8 mouse cellular contexts compared by ENCODE assay signal in the genomic region with DNA sequence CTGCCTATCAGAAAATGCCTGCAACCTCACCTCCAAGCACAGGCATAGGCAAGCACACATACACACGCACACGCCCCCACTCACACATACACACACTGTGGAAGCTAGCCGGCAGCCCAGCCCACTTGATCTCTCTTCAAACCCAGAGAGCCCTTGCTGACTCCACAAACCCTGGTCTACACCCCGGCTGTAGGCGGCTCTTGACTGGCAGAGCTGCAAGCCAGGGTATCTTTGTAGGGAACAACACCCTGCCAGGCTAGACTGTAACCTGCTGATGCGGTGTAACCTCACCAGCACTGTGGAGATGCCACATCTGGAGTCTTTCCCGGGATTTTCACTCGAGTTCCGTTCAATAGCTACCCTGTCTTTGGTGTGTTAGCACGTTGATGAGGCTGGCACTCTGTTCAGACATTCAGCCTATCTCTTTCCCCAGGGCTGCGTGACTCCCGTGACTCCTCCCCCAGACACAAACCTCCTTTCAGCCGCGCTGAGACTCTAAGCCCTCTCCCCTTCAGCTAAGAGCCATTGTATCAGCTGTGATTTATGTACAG.
DNase-seq lines count a peak whose midpoint lies in the region; ATAC-seq and TF ChIP-seq lines count a peak whose summit lies in the region.

No protein-coding gene starts in this region.

- no peak for DNase-seq in kidney, adult 8-10 months
- peak; percentile 83 for DNase-seq in forebrain, embryonic 11.5 days (ENCODE audit: low spot score)
- DNase-seq in limb, embryonic 14.5 days (ENCODE audit: low spot score): peak; percentile 49
- DNase-seq in right cerebral cortex, adult 2 months (ENCODE audit: low spot score in 2 of 2): peak; percentile 53 to 63
- no peak for DNase-seq in urinary bladder, postnatal 10 days (ENCODE audit: low spot score)

- peak overlapping the region; percentile 29 for H3K4me3 ChIP-seq in kidney, embryonic 15.5 days (replicated peaks)
- H3K4me3 ChIP-seq in forebrain, embryonic 11.5 days (ENCODE audit: low read depth, low read length): peak overlapping the region; percentile 16; the same call in 1 of the 2 replicates
- peak overlapping the region; percentile 27 for H3K4me3 ChIP-seq in hindbrain, embryonic 15.5 days
- peak overlapping the region; percentile 24 for H3K4me3 ChIP-seq in limb, embryonic 14.5 days (replicated peaks; ENCODE audit: low read length)

- H3K27ac ChIP-seq in kidney, embryonic 15.5 days: no peak overlapping the region
- peak overlapping the region; percentile 83 for H3K27ac ChIP-seq in forebrain, embryonic 11.5 days (ENCODE audit: low read depth, low read length)
- H3K27ac ChIP-seq in hindbrain, embryonic 15.5 days (replicated peaks): peak overlapping the region; percentile 89
- no peak overlapping the region for H3K27ac ChIP-seq in limb, embryonic 14.5 days (replicated peaks; ENCODE audit: low read depth, low read length)

- H3K4me1 ChIP-seq in kidney, embryonic 15.5 days: peaks cover 31% of the 10 kb centered on the region
- H3K4me1 ChIP-seq in forebrain, embryonic 11.5 days (replicated peaks; ENCODE audit: control insufficient read depth, insufficient read depth, low read length): peaks cover 44% of the 10 kb centered on the region
- H3K4me1 ChIP-seq in hindbrain, embryonic 15.5 days (replicated peaks): peaks cover 57% of the 10 kb centered on the region
- peaks cover 17% of the 10 kb centered on the region for H3K4me1 ChIP-seq in limb, embryonic 14.5 days (ENCODE audit: control insufficient read depth, insufficient read depth, low read length)

- peaks cover 5% of the 10 kb centered on the region for H3K27me3 ChIP-seq in kidney, embryonic 15.5 days
- no peaks in the 10 kb centered on the region for H3K27me3 ChIP-seq in forebrain, embryonic 11.5 days (ENCODE audit: control insufficient read depth, insufficient read depth, low read length)
- no peaks in the 10 kb centered on the region for H3K27me3 ChIP-seq in hindbrain, embryonic 15.5 days
- no peaks in the 10 kb centered on the region for H3K27me3 ChIP-seq in limb, embryonic 14.5 days (ENCODE audit: control insufficient read depth, insufficient read depth, low read length)

- H3K9ac ChIP-seq in kidney, embryonic 15.5 days: 0 out of 2 replicates have a peak overlapping the region, but pooled peaks have one; percentile 2
- H3K9ac ChIP-seq in forebrain, embryonic 11.5 days (ENCODE audit: low read length): peak overlapping the region; percentile 56
- peak overlapping the region; percentile 42 for H3K9ac ChIP-seq in hindbrain, embryonic 15.5 days
- peak overlapping the region; percentile 51 for H3K9ac ChIP-seq in limb, embryonic 14.5 days (ENCODE audit: low read depth, low read length, severe bottlenecking)

- H3K36me3 ChIP-seq in kidney, embryonic 15.5 days: no peaks in the 10 kb centered on the region
- no peaks in the 10 kb centered on the region for H3K36me3 ChIP-seq in forebrain, embryonic 11.5 days (ENCODE audit: control insufficient read depth, insufficient read depth, low read length)
- no peaks in the 10 kb centered on the region for H3K36me3 ChIP-seq in hindbrain, embryonic 15.5 days
- H3K36me3 ChIP-seq in limb, embryonic 14.5 days (ENCODE audit: control insufficient read depth, insufficient read depth, low read length): no peaks in the 10 kb centered on the region

- TF ChIP-seq POLR2A in limb, embryonic 14.5 days (IDR thresholded peaks at IDR 0.05; ENCODE audit: borderline replicate concordance, extremely low read depth, insufficient read depth, insufficient read length): no peak

- WGBS in kidney, embryonic 15.5 days: 8% methylated on average over 14 of the region's 14 CpGs
- WGBS in forebrain, embryonic 11.5 days: 5% methylated on average over 14 of the region's 14 CpGs
- 3% methylated on average over 14 of the region's 14 CpGs for WGBS in hindbrain, embryonic 15.5 days
- WGBS in limb, embryonic 14.5 days: 8% methylated on average over 14 of the region's 14 CpGs

- peak; percentile 81 for ATAC-seq in kidney, embryonic 15.5 days (replicated peaks; ENCODE audit: low FRiP score)
- peak; percentile 86 for ATAC-seq in forebrain, embryonic 11.5 days (replicated peaks; ENCODE audit: low FRiP score)
- ATAC-seq in hindbrain, embryonic 15.5 days (ENCODE audit: low FRiP score, low read depth): peak; percentile 88
- peak; percentile 72 for ATAC-seq in limb, embryonic 14.5 days (ENCODE audit: low FRiP score, low read depth)
- no peak for ATAC-seq in inflammation-experienced regulatory T-cells, adult 6 months

- H3K9me3 ChIP-seq in kidney, embryonic 15.5 days (replicated peaks): no peaks in the 10 kb centered on the region
- H3K9me3 ChIP-seq in forebrain, embryonic 11.5 days (ENCODE audit: control insufficient read depth, low read length): no peaks in the 10 kb centered on the region
- no peaks in the 10 kb centered on the region for H3K9me3 ChIP-seq in hindbrain, embryonic 15.5 days
- H3K9me3 ChIP-seq in limb, embryonic 14.5 days (ENCODE audit: control insufficient read depth, low read length): no peaks in the 10 kb centered on the region

- peak overlapping the region; percentile 52 for H3K4me2 ChIP-seq in kidney, embryonic 15.5 days
- H3K4me2 ChIP-seq in forebrain, embryonic 11.5 days (ENCODE audit: low read depth, low read length, severe bottlenecking): peak overlapping the region; percentile 49
- peak overlapping the region; percentile 54 for H3K4me2 ChIP-seq in hindbrain, embryonic 15.5 days
- H3K4me2 ChIP-seq in limb, embryonic 14.5 days (replicated peaks; ENCODE audit: low read depth, low read length, severe bottlenecking): peak overlapping the region; percentile 53

Comparison
In these comparisons a context has a peak if more than half of its experiments do, and no peak if none do; other contexts are left out.
1. H3K27ac ChIP-seq: peak in forebrain, embryonic 11.5 days (single experiment) and hindbrain, embryonic 15.5 days (single experiment); none in kidney, embryonic 15.5 days (single experiment) and limb, embryonic 14.5 days (single experiment).
2. H3K9ac ChIP-seq: peak in every context shown above with its lines; median percentile 56 in forebrain, embryonic 11.5 days; 51 in limb, embryonic 14.5 days; 42 in hindbrain, embryonic 15.5 days; 2 in kidney, embryonic 15.5 days.
3. DNase-seq: peak in forebrain, embryonic 11.5 days (single experiment), limb, embryonic 14.5 days (single experiment) and right cerebral cortex, adult 2 months (2 of 2); none in kidney, adult 8-10 months (0 of 2) and urinary bladder, postnatal 10 days (single experiment).
4. Peak in every context shown above with its lines, with median percentiles within 50 percentile points of each other: H3K4me2 ChIP-seq and H3K4me3 ChIP-seq.